In the genomic region with DNA sequence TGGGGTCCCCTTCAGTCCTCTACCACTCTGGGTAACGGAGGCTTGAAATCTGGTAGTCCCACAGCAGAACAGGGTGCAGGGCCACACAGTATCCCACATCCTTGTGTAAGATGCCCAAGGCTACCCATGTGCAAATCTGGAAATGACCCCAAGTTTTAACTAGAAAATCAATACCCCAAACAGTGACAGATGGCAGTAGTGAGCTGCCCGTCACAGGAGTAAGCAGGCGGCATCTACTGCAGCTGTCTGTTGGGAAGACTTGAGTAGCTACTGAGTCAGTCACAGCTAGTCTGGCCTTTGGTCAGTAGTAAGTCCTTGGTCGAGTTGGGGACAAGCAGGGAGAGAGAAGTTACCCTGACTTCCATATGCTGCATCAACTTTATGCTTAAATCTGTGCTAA, we compare ENCODE assay signal across 17 mouse cellular contexts. TPM values are rescaled to one million over a fixed set of nuclear protein-coding genes. Genes with fewer than 3 reads are reported as not detected.
DNase-seq lines count a peak whose midpoint lies in the region; ATAC-seq and TF ChIP-seq lines count a peak whose summit lies in the region.
"Had no signal": no experiment of that assay in that cellular context is flagged by ENCODE, and none has a peak within 500 bp of the region (broad histone marks: within the 10 kb centered on the region; RNA-seq: fewer than 3 reads in every experiment).

No protein-coding gene starts in this region.

- H3K9ac ChIP-seq in liver, embryonic 14.5 days (replicated peaks) = no peak overlapping the region
- H3K9ac ChIP-seq in liver, embryonic 12.5 days = no peak overlapping the region
- no peak overlapping the region for H3K9ac ChIP-seq in ES-Bruce4 (ENCODE audit: low read depth, poor library complexity, severe bottlenecking)
- H3K9ac ChIP-seq: heart, embryonic 13.5 days; hindbrain, embryonic 12.5 days had no signal

- no peak for DNase-seq in gastrocnemius, adult 2 months
- no peak for DNase-seq in gastrocnemius, adult 18-20 months (ENCODE audit: low spot score)
- no peak for DNase-seq in liver, embryonic 14.5 days (ENCODE audit: low read depth in 3 of 3, low spot score in 3 of 3)
- DNase-seq in Muller cell, postnatal 12 days (ENCODE audit: inconsistent ontology term) = no peak
- DNase-seq: adrenal gland, postnatal 36 days; gastrocnemius, postnatal 36 days; kidney, adult 8-10 months; left cerebral cortex, postnatal 4 days; lung, adult 18-20 months; right cerebral cortex, adult 18-20 months had no signal

- no peak overlapping the region for H3K27ac ChIP-seq in gastrocnemius, adult 2 months
- H3K27ac ChIP-seq in liver, embryonic 14.5 days = no peak overlapping the region
- H3K27ac ChIP-seq in liver, embryonic 12.5 days = no peak overlapping the region
- no peak overlapping the region for H3K27ac ChIP-seq in ES-Bruce4 (ENCODE audit: insufficient read depth, low read length)
- H3K27ac ChIP-seq in cortical plate, adult 2 months (ENCODE audit: insufficient read depth, low read length) = no peak overlapping the region
- H3K27ac ChIP-seq: heart, embryonic 13.5 days; hindbrain, embryonic 12.5 days had no signal

- no peaks in the 10 kb centered on the region; the same call in 1 of the 2 replicates for H3K36me3 ChIP-seq in liver, embryonic 14.5 days (replicated peaks; ENCODE audit: control insufficient read depth, insufficient read depth, low read depth)
- peaks cover 75% of the 10 kb centered on the region for H3K36me3 ChIP-seq in liver, embryonic 12.5 days
- H3K36me3 ChIP-seq in ES-Bruce4 (ENCODE audit: control insufficient read depth, insufficient read depth, low read length, poor library complexity, severe bottlenecking) = no peaks in the 10 kb centered on the region
- H3K36me3 ChIP-seq: hindbrain, embryonic 12.5 days had no signal

- no peak for TF ChIP-seq POLR2A in ES-Bruce4 (IDR thresholded peaks at IDR 0.05; ENCODE audit: insufficient read depth, low read length)
- TF ChIP-seq POLR2A in cortical plate, adult 2 months (IDR thresholded peaks at IDR 0.05; ENCODE audit: extremely low read depth, insufficient read depth, low read length) = no peak

- H3K4me1 ChIP-seq in liver, embryonic 14.5 days (replicated peaks; ENCODE audit: control insufficient read depth in 2 of 2, insufficient read depth in 2 of 2, low read length in 1 of 2) = no peaks in the 10 kb centered on the region
- peaks cover 5% of the 10 kb centered on the region; the same call in 1 of the 2 replicates for H3K4me1 ChIP-seq in liver, embryonic 12.5 days
- no peaks in the 10 kb centered on the region for H3K4me1 ChIP-seq in ES-Bruce4 (ENCODE audit: control insufficient read depth, insufficient read depth, low read length)
- no peaks in the 10 kb centered on the region for H3K4me1 ChIP-seq in cortical plate, adult 2 months (ENCODE audit: control insufficient read depth, insufficient read depth, low read length)

- intact Hi-C loops in gastrocnemius, adult 2 months (cut with DNase I) = no loop called here

- no peak for TF ChIP-seq EP300 in liver, embryonic 14.5 days (IDR thresholded peaks at IDR 0.05; ENCODE audit: low read depth)
- TF ChIP-seq EP300 in ES-Bruce4 (IDR thresholded peaks at IDR 0.05; ENCODE audit: insufficient read depth, low read depth, low read length) = no peak

- H3K4me3 ChIP-seq in gastrocnemius, adult 2 months = no peak overlapping the region
- no peak overlapping the region for H3K4me3 ChIP-seq in liver, embryonic 14.5 days (ENCODE audit: insufficient read depth in 1 of 2, low read depth in 2 of 2, low read length in 2 of 2)
- H3K4me3 ChIP-seq in liver, embryonic 12.5 days = no peak overlapping the region
- no peak overlapping the region for H3K4me3 ChIP-seq in ES-Bruce4 (ENCODE audit: low read depth, low read length)
- no peak overlapping the region for H3K4me3 ChIP-seq in cortical plate, adult 2 months (ENCODE audit: insufficient read depth, low read length)
- H3K4me3 ChIP-seq: erythroblast, embryonic 14.5 days; heart, embryonic 13.5 days; hindbrain, embryonic 12.5 days; megakaryocyte, embryonic 14.5 days had no signal

- no peaks in the 10 kb centered on the region for H3K27me3 ChIP-seq in liver, embryonic 14.5 days (ENCODE audit: control insufficient read depth, insufficient read depth, low read length)
- H3K27me3 ChIP-seq in liver, embryonic 12.5 days (replicated peaks) = no peaks in the 10 kb centered on the region
- no peaks in the 10 kb centered on the region for H3K27me3 ChIP-seq in ES-Bruce4 (ENCODE audit: control insufficient read depth, insufficient read depth, low read length, poor library complexity, severe bottlenecking)
- H3K27me3 ChIP-seq: heart, embryonic 13.5 days; hindbrain, embryonic 12.5 days had no signal

- no peak for ATAC-seq in liver, embryonic 14.5 days (ENCODE audit: insufficient read depth)
- no peak for ATAC-seq in liver, embryonic 12.5 days

- H3K4me2 ChIP-seq in liver, embryonic 14.5 days (ENCODE audit: low read depth) = no peak overlapping the region
- H3K4me2 ChIP-seq in liver, embryonic 12.5 days = no peak overlapping the region
- H3K4me2 ChIP-seq: heart, embryonic 13.5 days; hindbrain, embryonic 12.5 days had no signal

- peak; percentile 48 for TF ChIP-seq CTCF in gastrocnemius, adult 2 months (IDR thresholded peaks at IDR 0.05)
- TF ChIP-seq CTCF in liver, embryonic 14.5 days (IDR thresholded peaks at IDR 0.05; ENCODE audit: low read depth) = peak; percentile 51
- peak; percentile 27 for TF ChIP-seq CTCF in ES-Bruce4 (IDR thresholded peaks at IDR 0.05; ENCODE audit: low read depth, low read length)
- peak; percentile 12; the same call in 1 of the 2 replicates for TF ChIP-seq CTCF in cortical plate, adult 2 months (IDR thresholded peaks at IDR 0.05; ENCODE audit: extremely low read depth, insufficient read depth, low read length)

- 64% methylated on average over 4 of the region's 4 CpGs for WGBS in liver, embryonic 14.5 days (ENCODE audit: insufficient replicate concordance)
- 66% methylated on average over 4 of the region's 4 CpGs for WGBS in liver, embryonic 12.5 days (ENCODE audit: insufficient replicate concordance)

- no peaks in the 10 kb centered on the region for H3K9me3 ChIP-seq in liver, embryonic 14.5 days (ENCODE audit: control insufficient read depth, low read length)
- no peaks in the 10 kb centered on the region for H3K9me3 ChIP-seq in liver, embryonic 12.5 days (replicated peaks)
- no peaks in the 10 kb centered on the region for H3K9me3 ChIP-seq in ES-Bruce4 (replicated peaks; ENCODE audit: control insufficient read depth, insufficient read depth, low read length, poor library complexity, severe bottlenecking)
- H3K9me3 ChIP-seq: heart, embryonic 13.5 days; hindbrain, embryonic 12.5 days; megakaryocyte, embryonic 14.5 days had no signal

RNA-seq across cellular contexts. Expression of a gene that starts 34.9 kb away (rescaled TPM):
- total RNA-seq in gastrocnemius, adult 2 months (2021) = 10 to 100 TPM; 18.8 to 20.5 TPM
- total RNA-seq in gastrocnemius, adult 18-20 months (2021) = 10 to 100 TPM; 15.2 to 20.1 TPM
- polyA plus RNA-seq in liver, embryonic 14.5 days (2012; rRNA removed) = 6.7 and 6.8 TPM in 2 replicates
- 10.9 and 11.1 TPM in 2 replicates for polyA plus RNA-seq in liver, embryonic 14.5 days (2014; fragmentation: Nextera tagmentation; extraction: Ambion mirVana)
- polyA plus RNA-seq in liver, embryonic 12.5 days (2016; fragmentation: Nextera tagmentation; extraction: Ambion mirVana) = 24.4 and 30.2 TPM in 2 replicates
- polyA plus RNA-seq in ES-Bruce4 (2011; ENCODE audit: insufficient read depth, insufficient read length, low read depth, missing spikeins) = 30.0 and 32.6 TPM in 2 replicates
- polyA plus RNA-seq in cortical plate, adult 2 months (2012; rRNA removed) = 8.3 and 9.0 TPM in 2 replicates
